Mouse (Mus musculus) heart, embryonic 11.5 days (tissue): ENCODE data around the gene Gm20390. TPM values are rescaled to one million over a fixed set of nuclear protein-coding genes. Genes with fewer than 3 reads are reported as not detected.

Experiments
- ATAC-seq: fragments of 200-750 bp; cut with Nextera tagmentation; replicated peaks from 2 replicates; pipeline ENCODE4 v1.8.0; 2017; ENCODE audit warnings: moderate library complexity; ENCODE audit not compliant: insufficient number of reproducible peaks, low FRiP score, low TSS enrichment
- H3K27ac ChIP-seq: fragments of 300-500 bp; sonication (generic); 2 replicates; pipeline ENCODE4 v1.5.1; 2014; ENCODE audit warnings: mild to moderate bottlenecking, low read depth, low read length
- H3K27me3 ChIP-seq: fragments of 300-500 bp; sonication (generic); 2 replicates; pipeline ENCODE4 v1.6.1; 2014; ENCODE audit warnings: mild to moderate bottlenecking, low read length, mixed read lengths; ENCODE audit not compliant: control insufficient read depth, insufficient read depth
- H3K36me3 ChIP-seq: fragments of 300-500 bp; sonication (generic); 2 replicates; pipeline ENCODE4 v1.6.1; 2014; ENCODE audit warnings: mild to moderate bottlenecking, low read length, moderate library complexity, mixed read lengths; ENCODE audit not compliant: control insufficient read depth, insufficient read depth
- H3K4me1 ChIP-seq: fragments of 300-500 bp; sonication (generic); 2 replicates; pipeline ENCODE4 v1.6.1; 2014; ENCODE audit warnings: low read length; ENCODE audit not compliant: control insufficient read depth, insufficient read depth
- H3K4me2 ChIP-seq: fragments of 300-500 bp; sonication (generic); 2 replicates; pipeline ENCODE4 v1.6.1; 2014; ENCODE audit warnings: mild to moderate bottlenecking, moderate library complexity
- H3K4me3 ChIP-seq: fragments of 300-500 bp; sonication (generic); 2 replicates; pipeline ENCODE4 v1.5.1; 2014; ENCODE audit warnings: low read depth, low read length
- H3K9ac ChIP-seq: fragments of 300-500 bp; sonication (generic); 2 replicates; pipeline ENCODE4 v1.6.1; 2014; ENCODE audit warnings: mild to moderate bottlenecking, low read depth, low read length, moderate library complexity
- H3K9me3 ChIP-seq: fragments of 300-500 bp; sonication (generic); replicated peaks from 2 replicates; pipeline ENCODE4 v1.6.1; 2016; ENCODE audit warnings: low read length; ENCODE audit not compliant: control insufficient read depth
- WGBS: fragments of 180-500 bp; shearing (Covaris S2); extraction: QIAGEN DNeasy Blood & Tissue Kit; methylation state at CpG from one replicate; pipeline ENCODE4 v1.1.7; 2014; ENCODE audit not compliant: insufficient replicate concordance; 5-methylcytosine and 5-hydroxymethylcytosine counted together
- polyA plus RNA-seq: library from polyadenylated mRNA; unstranded; fragments of >200 nt; fragmentation: Nextera tagmentation; extraction: Ambion mirVana; gene quantifications from 2 replicates; pipeline ENCODE4 v1.2.1, GENCODE M21; 2014

The Gm20390 gene
- polyA plus RNA-seq, 1 experiment from 2014 or later: 315 TPM

DNA sequence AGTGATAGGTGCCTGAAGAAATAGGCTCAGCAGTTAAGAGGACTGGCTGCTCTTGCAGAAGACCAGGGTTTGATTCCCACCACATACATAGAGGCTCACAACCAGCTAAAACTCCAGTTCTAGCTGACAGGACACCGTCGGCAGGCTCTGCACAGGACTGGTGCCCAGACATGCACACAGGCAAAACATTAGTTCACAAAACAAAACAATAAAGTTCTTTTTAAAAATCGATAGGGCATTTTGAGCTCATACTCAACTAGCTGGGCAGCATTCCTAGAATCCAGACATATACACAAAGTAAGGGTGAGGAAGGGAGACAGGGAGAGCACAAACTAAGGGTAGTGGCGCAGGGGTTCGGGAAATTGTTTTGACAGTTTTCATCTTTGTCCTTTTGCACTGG, 26.4 kb upstream of the Gm20390 start:
- H3K27me3 ChIP-seq: no peaks in the 10 kb centered on the region
- peak overlapping the region; percentile 86 for H3K9ac ChIP-seq
- H3K27ac ChIP-seq: peak overlapping the region; percentile 99

DNA sequence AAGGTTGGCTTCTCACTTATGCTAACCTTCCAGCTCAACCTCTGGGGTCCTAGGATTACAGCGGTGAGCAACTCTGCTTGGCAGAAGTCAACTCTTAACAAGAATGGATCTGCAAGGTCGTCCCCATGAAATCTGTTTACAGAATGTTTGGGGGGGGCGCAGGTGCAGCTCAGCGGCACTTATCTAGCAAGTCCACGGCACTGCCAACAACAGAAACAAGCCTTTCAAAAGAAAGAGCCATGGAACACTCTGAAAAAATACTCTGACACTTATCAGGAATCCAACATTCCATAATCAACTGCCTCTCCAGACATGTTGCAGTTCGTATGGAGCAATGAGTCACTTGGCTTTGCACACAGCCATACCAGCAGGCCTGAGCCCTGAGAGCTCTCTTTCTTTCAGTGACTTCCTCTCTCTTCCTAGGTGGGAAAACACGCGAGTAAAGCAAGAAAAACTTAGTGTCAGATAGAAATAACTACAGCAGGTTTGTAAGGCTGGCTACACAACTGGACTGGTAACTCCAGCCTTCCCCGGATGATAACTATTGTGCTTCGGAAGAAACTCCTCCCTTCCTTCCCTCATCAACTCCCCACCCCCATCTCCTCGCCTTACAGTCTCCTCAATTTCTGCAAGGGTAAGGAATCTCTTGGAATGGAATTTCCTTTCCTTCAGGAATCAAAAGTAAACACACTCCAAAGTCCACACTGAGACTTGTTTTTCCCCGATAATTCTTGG, 20.4 kb upstream of the Gm20390 start:
- Histone ChIP-seq H3K4me1 (peaks cover 14% of the 10 kb centered on the region), H3K9ac (peak overlapping the region; percentile 46), H3K9me3 (no peaks in the 10 kb centered on the region), H3K4me3 (no peak overlapping the region), H3K4me2 (peak overlapping the region; percentile 25), H3K27me3 (no peaks in the 10 kb centered on the region), H3K36me3 (no peaks in the 10 kb centered on the region), H3K27ac (peak overlapping the region; percentile 90)
- peak; percentile 55; the same call in 1 of the 2 replicates for ATAC-seq
- WGBS: 38% methylated on average over 12 of the region's 12 CpGs

More for the DNA sequence above, 26.4 kb upstream of the Gm20390 start:
- Histone ChIP-seq H3K36me3 (no peaks in the 10 kb centered on the region), H3K4me3 (peak overlapping the region; percentile 69), H3K4me1 (peaks cover 21% of the 10 kb centered on the region), H3K9me3 (no peaks in the 10 kb centered on the region), H3K4me2 (peak overlapping the region; percentile 65)
- WGBS: 49% methylated on average over 5 of the region's 5 CpGs
- no peak for ATAC-seq

DNA sequence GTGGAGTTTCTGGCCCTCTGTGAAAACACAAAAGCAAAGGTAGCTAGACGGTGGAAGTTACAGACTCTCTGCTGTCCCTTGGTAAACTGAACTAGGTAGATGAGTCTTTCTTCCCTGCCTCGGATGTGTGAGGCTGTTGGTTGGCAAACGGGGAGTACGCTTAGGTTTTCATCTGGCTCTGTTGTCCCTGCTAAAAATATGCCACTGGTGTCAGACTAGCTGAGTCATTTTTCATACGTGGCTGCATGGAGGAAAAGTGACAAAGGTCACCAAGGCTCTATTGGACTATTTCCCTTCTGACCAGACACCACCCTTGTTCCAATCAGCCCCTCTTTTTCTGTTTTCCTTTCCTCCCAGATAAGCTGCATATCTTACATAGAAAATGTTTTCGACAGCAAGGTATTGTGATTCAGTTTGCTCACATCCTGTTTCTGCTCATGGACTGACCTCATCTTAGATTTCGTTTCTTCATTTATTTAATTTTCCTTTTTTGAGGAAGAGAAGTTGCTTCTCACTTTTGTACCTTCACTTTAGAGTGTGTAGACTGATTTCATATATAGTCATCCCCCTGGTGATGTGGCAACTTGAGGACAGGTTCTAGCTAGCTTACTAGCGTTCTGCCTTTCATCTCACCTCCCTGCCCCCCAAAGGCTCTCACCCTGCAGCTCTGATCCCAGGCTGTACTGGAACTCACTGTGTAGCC, 19.7 kb upstream of the Gm20390 start:
- H3K27ac ChIP-seq: peak overlapping the region; percentile 90
- 0 out of 2 replicates have a peak, but pooled peaks have one; percentile 32 for ATAC-seq

DNA sequence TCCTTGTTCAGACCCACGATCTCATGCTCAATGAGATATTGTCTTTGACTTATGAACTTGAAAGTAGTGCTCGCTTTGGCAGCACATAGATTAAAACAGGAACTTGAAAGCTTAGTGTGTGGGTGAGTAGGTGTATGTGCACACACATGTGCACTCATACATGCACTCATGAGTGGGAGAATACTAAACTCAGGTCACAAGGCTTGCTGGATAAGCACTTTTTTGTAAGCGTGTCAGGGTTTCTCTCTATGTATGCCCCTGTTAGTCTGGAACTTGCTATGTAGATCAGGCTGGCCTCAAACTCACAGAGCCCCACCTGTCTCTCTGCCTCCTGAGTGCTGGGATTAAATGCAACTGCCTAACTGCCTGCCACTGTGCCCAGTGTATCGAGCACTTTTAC, 18.9 kb upstream of the Gm20390 start:
- no peaks in the 10 kb centered on the region for H3K9me3 ChIP-seq
- no peaks in the 10 kb centered on the region for H3K27me3 ChIP-seq
- no peak overlapping the region for H3K4me2 ChIP-seq
- H3K9ac ChIP-seq: no peak overlapping the region
- H3K27ac ChIP-seq: peak overlapping the region; percentile 90
- 67% methylated on average over 4 of the region's 4 CpGs for WGBS
- ATAC-seq: no peak
- H3K4me1 ChIP-seq: peaks cover 14% of the 10 kb centered on the region
- no peaks in the 10 kb centered on the region for H3K36me3 ChIP-seq
- H3K4me3 ChIP-seq: no peak overlapping the region

More for the DNA sequence above, 19.7 kb upstream of the Gm20390 start:
- Histone ChIP-seq H3K36me3 (no peaks in the 10 kb centered on the region), H3K9ac (peak overlapping the region; percentile 46), H3K27me3 (no peaks in the 10 kb centered on the region), H3K4me1 (peaks cover 14% of the 10 kb centered on the region), H3K4me2 (peak overlapping the region; percentile 25), H3K9me3 (no peaks in the 10 kb centered on the region), H3K4me3 (no peak overlapping the region)
- WGBS: 48% methylated on average over 8 of the region's 8 CpGs

DNA sequence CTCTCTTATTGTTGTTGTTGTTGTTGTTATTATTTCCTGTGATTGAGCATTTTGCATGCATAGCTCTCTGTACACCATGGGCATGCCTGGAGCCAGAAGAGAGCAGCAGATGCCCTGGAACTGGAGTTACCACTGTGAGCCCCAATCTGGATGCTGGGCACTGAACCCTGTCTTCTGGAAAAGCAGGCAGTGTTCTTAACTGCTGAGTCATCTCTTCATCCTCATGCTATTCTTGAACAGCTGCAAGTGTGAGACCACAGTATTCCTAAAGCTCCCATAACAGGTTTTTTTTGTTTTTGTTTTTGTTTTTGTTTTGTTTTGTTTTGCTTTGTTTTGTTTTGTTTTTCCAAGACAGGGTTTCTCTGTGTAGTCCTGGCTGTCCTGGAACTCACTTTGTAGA, 18.2 kb upstream of the Gm20390 start:
- Histone ChIP-seq H3K9ac (no peak overlapping the region), H3K4me3 (no peak overlapping the region), H3K36me3 (no peaks in the 10 kb centered on the region), H3K9me3 (no peaks in the 10 kb centered on the region), H3K27me3 (no peaks in the 10 kb centered on the region), H3K27ac (no peak overlapping the region), H3K4me1 (peaks cover 14% of the 10 kb centered on the region), H3K4me2 (no peak overlapping the region)
- ATAC-seq: no peak

DNA sequence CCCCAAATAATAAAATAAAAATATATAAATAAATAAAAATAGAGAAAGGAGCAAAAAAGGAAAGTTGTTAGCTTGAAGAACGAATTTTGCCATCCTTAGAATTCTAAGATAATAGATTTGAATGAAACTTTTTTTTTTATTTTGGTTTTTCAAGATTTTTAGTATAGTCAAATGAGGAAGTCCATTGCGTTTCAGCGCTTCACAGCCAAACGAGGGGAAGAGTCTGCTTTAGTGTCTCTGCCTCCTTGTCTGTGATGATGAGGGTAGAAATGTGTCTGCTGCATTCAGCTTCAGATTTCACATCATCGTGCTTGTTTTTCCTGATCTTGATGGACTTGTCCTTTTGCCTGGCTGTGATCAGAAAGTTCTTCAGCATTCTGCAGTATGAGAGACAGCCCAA, 17.2 kb upstream of the Gm20390 start:
- Histone ChIP-seq H3K9me3 (no peaks in the 10 kb centered on the region), H3K4me1 (peaks cover 14% of the 10 kb centered on the region), H3K36me3 (no peaks in the 10 kb centered on the region), H3K9ac (no peak overlapping the region), H3K27me3 (no peaks in the 10 kb centered on the region), H3K27ac (no peak overlapping the region), H3K4me3 (no peak overlapping the region), H3K4me2 (no peak overlapping the region)
- 83% methylated on average over 5 of the region's 5 CpGs for WGBS
- ATAC-seq: no peak

DNA sequence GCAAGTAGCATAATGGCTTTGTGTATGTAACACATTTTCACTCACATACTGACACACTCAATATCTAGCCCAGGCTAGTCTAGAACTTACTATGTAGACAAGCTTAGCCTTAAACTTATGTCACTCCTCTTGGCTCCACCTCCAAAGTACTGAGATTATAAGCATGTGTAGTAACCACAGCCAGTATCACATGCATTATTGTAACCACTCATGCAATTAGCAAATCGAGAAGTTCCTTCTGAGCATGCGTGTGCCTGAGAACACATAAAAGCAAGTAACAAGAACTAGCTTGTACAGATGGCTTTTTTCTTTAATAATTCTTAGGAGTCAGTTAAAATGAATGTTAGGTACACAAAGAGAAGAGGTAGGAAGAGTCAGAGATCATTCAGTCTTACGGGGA, 16.5 kb upstream of the Gm20390 start:
- Histone ChIP-seq H3K9me3 (no peaks in the 10 kb centered on the region), H3K4me3 (no peak overlapping the region), H3K9ac (no peak overlapping the region), H3K36me3 (no peaks in the 10 kb centered on the region), H3K4me1 (peaks cover 14% of the 10 kb centered on the region), H3K27ac (no peak overlapping the region), H3K27me3 (no peaks in the 10 kb centered on the region), H3K4me2 (no peak overlapping the region)
- no peak for ATAC-seq
- WGBS: 82% methylated on average over 3 of the region's 3 CpGs

DNA sequence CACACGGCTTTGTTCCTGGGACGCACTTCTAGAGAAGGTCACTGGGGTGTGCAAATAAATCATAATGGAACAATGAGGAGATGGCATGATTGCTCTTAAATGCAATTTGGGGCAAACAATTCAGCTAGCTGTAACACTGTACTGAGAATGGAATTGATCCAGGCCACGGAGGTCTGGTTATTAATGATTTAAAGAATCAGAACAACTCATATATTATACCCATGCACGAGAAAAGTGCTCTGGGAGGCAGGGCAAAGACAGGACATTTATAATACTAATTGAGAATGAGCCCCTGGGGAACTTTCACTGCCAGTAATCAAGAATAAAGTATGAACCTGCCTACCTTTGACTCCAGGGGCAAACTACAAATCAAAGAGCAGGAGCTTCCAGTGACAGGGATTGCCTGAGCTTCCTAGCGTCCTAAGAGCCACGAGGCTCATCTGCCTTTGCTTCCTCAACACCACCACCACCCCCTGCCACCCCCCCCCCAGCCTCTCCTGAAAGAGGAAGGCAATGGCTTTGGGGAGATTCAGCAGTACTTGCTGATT, 11.5 kb upstream of the Gm20390 start:
- 56% methylated on average over 6 of the region's 6 CpGs for WGBS

More for the DNA sequence above, 11.5 kb upstream of the Gm20390 start:
- H3K9ac ChIP-seq: no peak overlapping the region
- H3K27me3 ChIP-seq: no peaks in the 10 kb centered on the region
- ATAC-seq: no peak
- H3K9me3 ChIP-seq: no peaks in the 10 kb centered on the region
- no peak overlapping the region for H3K4me2 ChIP-seq
- no peaks in the 10 kb centered on the region for H3K36me3 ChIP-seq
- no peaks in the 10 kb centered on the region for H3K4me1 ChIP-seq
- H3K4me3 ChIP-seq: no peak overlapping the region
- no peak overlapping the region for H3K27ac ChIP-seq
